Mouse (Mus musculus): ENCODE data around the gene Ptprt.

Ptprt gene

DNA sequence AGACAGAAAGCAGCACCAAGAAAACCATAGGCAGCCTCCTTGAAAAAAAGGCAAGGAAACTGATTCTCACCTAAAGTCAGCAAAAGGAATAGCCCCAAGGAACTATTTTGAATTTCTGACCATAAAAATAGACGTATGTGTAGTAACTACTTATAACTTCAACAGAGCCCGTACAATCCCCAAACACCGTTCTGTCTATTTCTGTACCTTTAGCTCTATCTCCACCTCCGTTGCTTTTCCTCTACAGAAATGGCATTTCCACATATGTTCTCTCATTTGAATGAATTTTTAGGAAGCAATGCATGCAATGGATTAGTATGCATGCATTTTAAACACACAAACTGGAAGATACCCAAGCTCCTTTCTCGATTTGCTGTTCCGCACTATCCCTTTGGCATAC lies 715.5 kb downstream of the Ptprt start:
- no peak for DNase-seq (ENCODE audit: low spot score in 2 of 2)

GRCm38 (mm10) chr2:161944689-161945088 lies 716.3 kb downstream of the Ptprt start:
- DNase-seq (ENCODE audit: low spot score in 2 of 2), result no peak

DNA sequence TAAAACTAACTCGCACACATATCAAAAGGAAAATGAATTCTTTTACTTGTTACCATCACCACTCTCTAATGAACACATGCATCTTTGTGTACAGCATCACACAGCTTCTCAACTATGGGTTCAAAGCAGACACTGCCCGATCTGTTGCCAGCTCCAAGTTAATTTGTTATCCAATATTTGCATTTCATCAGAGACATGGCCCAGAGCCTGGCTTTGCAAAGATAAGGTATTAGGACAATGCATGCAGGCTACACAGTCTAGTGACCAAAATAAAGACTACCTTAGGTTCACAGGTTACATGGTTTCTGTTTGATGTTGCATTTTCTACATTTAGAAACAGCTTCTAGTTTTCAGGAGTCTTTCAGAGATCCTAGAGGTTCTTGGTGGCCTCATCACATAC lies 719.0 kb downstream of the Ptprt start:
- no peak for DNase-seq (ENCODE audit: low spot score in 2 of 2)

- DNase-seq (ENCODE audit: low spot score in 2 of 2), result no peak
Measured at GRCm38 (mm10) chr2:161907214-161907613, 753.7 kb downstream of the Ptprt start.

GRCm38 (mm10) chr2:161902196-161902595 lies 758.8 kb downstream of the Ptprt start:
- no peak for DNase-seq (ENCODE audit: low spot score in 2 of 2)

DNA sequence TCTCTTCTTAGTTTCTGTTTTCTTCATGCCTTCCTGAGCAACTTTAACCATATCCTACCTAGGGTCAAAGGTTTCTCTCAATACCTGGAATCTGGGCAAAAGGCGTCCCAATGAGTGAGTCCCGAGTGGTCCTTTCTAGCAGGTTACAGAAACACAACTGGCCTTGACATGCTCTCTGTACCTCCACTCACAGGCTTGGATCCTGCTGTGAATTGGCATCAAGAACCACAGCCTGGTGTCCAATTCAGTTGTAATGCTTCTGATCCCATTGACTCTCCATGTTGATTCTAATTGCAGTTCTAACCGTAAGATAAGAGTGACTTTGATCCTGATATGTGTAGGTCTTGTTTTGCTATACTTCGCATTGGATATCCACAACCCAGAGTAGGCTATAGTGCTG lies 776.5 kb downstream of the Ptprt start:
- DNase-seq (ENCODE audit: low spot score in 2 of 2), result no peak

GRCm38 (mm10) chr2:161882580-161882979 lies 778.4 kb downstream of the Ptprt start:
- DNase-seq (ENCODE audit: low spot score in 2 of 2), result no peak

DNA sequence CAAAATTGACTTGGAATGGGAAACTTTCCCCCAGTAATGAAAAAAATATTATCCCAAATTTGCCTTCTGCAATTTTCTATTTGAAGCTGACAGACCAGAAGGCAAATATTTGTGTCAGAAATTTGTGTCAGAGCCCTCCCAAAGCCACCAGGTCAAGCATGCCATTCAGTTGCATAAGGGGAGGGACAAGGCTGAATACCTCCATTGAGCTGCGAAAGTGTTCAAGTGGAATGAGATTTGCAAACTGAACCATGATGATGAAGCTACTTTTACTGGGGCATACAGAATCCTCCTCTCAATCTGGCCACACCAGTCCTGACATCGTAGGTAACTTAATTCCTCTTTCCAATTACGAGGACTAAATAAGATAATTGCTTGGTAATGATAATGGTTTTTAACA lies 780.0 kb downstream of the Ptprt start:
- no peak for DNase-seq (ENCODE audit: low spot score in 2 of 2)

GRCm38 (mm10) chr2:161865231-161865630 lies 795.7 kb downstream of the Ptprt start:
- no peak for DNase-seq (ENCODE audit: low spot score in 2 of 2)

DNA sequence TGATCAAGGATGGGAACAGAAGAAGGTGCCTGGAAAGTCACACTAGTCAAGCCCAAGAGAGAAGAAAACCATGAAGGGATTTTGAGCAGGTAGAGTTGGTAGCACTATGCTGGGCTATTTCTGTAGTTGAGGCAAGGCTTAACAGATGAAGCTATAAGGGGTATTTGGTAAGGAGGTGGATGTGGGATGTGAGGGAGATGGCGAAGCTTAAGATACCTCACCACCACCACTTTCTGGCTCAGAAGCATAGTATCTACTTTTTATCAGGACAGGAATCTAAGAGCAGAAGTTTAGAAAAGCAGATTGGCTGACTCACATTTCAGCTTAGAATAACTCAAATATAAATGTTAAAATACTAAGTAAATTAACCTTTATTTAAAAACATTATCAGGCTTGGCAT lies 802.1 kb downstream of the Ptprt start:
- no peak for DNase-seq (ENCODE audit: low spot score in 2 of 2)

DNA sequence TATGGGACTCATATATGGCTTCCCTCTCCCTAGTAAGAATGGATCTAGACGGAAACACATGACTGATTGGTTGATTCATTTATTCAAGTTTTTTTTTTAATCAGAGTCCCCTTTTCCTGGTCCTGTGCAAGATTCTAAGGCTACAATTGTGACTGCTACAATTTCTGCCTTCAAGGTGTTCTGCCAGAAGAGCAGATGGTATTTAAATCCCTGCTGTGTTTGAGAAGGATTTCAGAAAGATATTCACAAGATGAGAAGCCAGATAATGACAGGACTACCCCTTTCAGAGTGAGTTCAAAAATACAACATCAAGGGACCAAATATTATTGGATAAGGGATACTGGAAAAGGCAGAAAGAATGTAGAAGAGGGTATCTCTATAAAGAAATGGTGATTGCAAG lies 802.6 kb downstream of the Ptprt start:
- no peak for DNase-seq (ENCODE audit: low spot score in 2 of 2)

GRCm38 (mm10) chr2:161835001-161835400 lies 825.9 kb downstream of the Ptprt start:
- no peak for DNase-seq (ENCODE audit: low spot score in 2 of 2)

DNA sequence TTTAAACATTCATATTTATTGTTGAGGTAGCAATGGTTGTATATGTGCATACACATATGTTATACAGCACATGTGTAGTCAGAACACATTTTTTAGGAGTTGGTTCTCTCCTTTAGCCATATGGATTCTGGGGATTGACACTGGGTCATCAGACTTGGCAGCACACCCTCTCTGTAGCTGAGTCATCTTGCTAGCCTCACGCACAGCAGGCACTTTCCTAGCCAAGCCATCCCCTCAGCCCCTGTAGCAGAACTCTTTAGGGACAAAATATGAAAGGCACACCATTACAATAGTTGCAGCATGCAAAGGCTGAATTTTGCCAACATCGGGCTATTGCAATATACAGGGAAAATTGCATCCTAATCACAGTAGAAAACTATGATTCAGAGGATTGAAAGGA lies 827.1 kb downstream of the Ptprt start:
- DNase-seq (ENCODE audit: low spot score in 2 of 2), result no peak

GRCm38 (mm10) chr2:161813326-161813725 lies 847.6 kb downstream of the Ptprt start:
- DNase-seq (ENCODE audit: low spot score in 2 of 2), result no peak

- DNase-seq (ENCODE audit: low spot score in 2 of 2), result no peak
Measured at GRCm38 (mm10) chr2:161808086-161808801, 852.7 kb downstream of the Ptprt start.

GRCm38 (mm10) chr2:161806287-161807007 lies 854.5 kb downstream of the Ptprt start:
- no peak for DNase-seq (ENCODE audit: low spot score in 2 of 2)

DNA sequence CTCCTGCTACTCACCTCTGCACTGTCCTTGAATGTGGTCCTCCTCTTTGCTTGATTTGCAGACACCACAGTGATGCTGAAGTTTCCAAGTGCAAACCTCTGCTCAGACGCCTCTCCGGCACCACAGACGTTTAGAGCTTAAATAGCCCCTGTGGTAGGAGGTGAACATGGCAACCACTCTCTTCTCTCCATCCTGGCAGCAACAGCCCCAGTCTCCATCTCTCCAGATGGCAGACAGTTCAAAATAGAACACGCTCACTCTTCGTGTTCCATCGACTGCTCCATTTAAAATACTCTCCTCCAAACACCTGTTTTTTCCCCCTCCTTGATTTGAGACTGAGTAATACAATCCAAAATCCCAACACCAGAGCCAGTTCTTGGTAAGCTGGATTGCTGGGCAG lies 861.0 kb downstream of the Ptprt start:
- no peak for DNase-seq (ENCODE audit: low spot score in 2 of 2)

DNA sequence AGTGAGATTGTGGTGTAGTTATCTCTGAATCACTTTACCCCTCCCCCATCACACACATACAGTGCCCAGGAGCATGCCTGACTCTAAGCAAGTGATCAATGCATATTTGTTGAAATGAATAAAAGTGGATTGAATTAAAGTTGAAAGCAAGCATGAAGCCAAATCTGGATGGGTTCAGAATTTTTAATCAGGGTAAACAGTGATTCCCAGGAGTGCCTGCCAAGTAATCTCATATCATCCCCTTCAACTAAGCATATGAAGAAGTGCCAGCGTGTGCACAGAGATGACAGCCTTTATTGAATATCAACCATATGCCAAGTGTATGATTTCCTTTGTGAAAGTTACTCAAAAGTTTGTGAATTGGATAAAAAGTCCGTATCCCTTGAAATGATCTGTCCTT lies 893.4 kb downstream of the Ptprt start:
- DNase-seq (ENCODE audit: low spot score in 2 of 2), result no peak

DNA sequence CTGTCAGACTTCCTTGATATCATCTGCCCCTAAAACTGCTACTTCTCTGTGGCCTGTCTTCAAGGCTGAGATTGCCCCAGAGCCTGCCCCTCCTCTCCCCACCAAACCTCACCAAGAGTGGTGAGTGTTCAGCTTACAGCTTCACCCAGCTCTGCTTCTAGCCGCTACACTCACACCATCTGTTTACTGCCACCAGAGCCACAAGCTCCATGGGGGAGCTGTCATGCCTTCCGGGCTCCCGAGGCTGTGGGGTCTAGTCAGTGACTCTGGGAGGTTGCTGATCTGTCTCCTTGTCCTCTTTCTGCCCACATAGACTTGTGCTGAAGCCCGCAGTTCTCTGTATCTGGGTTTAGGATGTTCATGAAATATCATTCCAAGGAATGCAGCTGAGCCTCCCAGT lies 947.9 kb downstream of the Ptprt start:
- DNase-seq (ENCODE audit: low spot score in 2 of 2), result no peak

DNA sequence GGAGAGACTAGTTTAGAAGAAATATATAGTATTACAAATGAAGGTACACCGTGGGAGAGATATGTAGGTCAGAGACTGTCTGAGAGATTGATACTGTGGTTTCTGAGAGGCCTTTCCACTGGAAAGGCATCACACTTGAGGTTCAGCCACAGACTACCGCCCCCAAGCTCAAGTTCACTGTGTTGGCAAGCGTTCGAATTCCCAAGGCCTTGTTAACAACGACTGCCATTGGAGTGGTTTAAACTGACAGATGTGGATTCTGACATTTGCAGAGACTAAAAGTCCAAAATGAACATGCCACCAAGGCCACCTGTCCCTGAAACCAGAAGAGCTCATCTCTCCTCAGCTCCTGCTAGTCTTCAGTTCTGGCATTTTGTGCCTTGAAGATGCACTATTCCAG lies 951.6 kb downstream of the Ptprt start:
- DNase-seq (ENCODE audit: low spot score in 2 of 2), result no peak

DNA sequence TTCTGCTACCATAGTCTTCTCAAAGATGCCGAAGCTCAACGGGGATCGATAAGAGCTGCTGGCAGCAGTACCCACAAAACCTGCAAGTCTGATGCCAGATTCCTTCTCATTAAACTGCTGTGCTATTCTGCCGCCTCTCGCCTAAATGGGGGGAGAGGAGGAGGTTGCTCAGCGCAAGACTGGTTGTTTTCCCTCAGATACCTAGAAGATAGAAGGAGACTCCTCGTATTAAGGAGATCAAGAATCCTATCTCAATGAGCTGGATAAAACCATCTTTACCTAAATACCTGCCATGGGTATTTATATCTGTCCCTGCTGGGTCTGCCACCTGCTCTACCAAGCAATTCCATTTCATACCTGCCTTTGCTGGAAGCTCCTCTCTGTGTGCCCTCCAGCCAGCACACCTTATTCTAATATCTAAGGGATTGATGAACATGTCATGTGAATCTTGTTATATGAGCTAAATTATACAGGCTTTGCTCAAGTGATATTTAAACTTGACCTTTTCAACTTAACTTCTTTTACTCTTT lies 954.5 kb downstream of the Ptprt start:
- no peak for DNase-seq (ENCODE audit: low spot score in 2 of 2)

DNA sequence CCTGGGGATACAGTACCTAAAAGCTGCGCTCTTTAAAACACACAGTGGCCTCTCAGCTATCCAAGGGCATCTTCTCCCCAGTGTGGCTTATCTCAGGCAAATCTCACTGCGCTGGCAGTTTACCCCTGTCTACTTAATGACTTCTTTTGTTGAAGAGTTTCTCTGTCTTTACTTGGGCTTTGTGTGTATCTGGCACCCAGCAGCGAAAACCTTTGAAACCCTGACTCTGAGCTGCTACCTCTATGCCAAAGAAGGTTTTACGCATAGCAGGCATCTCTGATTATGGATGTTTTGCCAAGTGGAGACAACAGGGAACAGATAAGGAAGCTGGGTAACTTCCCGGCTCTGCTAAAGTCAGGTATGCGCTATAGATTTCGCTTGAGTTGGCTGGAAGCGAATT lies 956.1 kb downstream of the Ptprt start:
- no peak for DNase-seq (ENCODE audit: low spot score in 2 of 2)

GRCm38 (mm10) chr2:161704410-161704809 lies 956.5 kb downstream of the Ptprt start:
- peak in 1 of 2 experiments; percentile 24 for DNase-seq (ENCODE audit: low spot score in 2 of 2)
